8 mouse cellular contexts compared by ENCODE assay signal in genomic region chr1:119484457-119484856, GRCm38 (mm10). TPM values are rescaled to one million over a fixed set of nuclear protein-coding genes. Genes with fewer than 3 reads are reported as not detected.
DNase-seq lines count a peak whose midpoint lies in the region; ATAC-seq and TF ChIP-seq lines count a peak whose summit lies in the region.

No protein-coding gene starts in this region.

- H3K4me2 ChIP-seq in heart, embryonic 11.5 days, result no peak overlapping the region

- TF ChIP-seq CTCF in gastrocnemius, adult 2 months (IDR thresholded peaks at IDR 0.05), result peak; percentile 57

- no peak overlapping the region for H3K9ac ChIP-seq in heart, embryonic 11.5 days (ENCODE audit: low read depth, low read length)

- peaks cover 9% of the 10 kb centered on the region; the same call in 1 of the 2 replicates for H3K4me1 ChIP-seq in midbrain, embryonic 10.5 days
- peaks cover 25% of the 10 kb centered on the region for H3K4me1 ChIP-seq in heart, embryonic 11.5 days (ENCODE audit: control insufficient read depth, insufficient read depth, low read length)

- DNase-seq in gastrocnemius, adult 2 months, result no peak
- no peak for DNase-seq in gastrocnemius, postnatal 36 days
- DNase-seq in 3T3-L1 (ENCODE audit: low read depth, low spot score), result peak; percentile 56
- DNase-seq in R1 (ENCODE audit: low read depth, low spot score), result peak; percentile 81
- DNase-seq in midbrain, embryonic 10.5 days (ENCODE audit: low spot score), result peak; percentile 24
- no peak for DNase-seq in urinary bladder, adult 18-20 months (ENCODE audit: low spot score in 2 of 2)

- H3K9me3 ChIP-seq in midbrain, embryonic 10.5 days (replicated peaks), result no peaks in the 10 kb centered on the region
- H3K9me3 ChIP-seq in heart, embryonic 11.5 days (replicated peaks; ENCODE audit: control insufficient read depth, low read length), result no peaks in the 10 kb centered on the region

- no peak overlapping the region for H3K27ac ChIP-seq in gastrocnemius, adult 2 months
- H3K27ac ChIP-seq in midbrain, embryonic 10.5 days (replicated peaks), result no peak overlapping the region
- no peak overlapping the region for H3K27ac ChIP-seq in heart, embryonic 11.5 days (ENCODE audit: low read depth, low read length)

- intact Hi-C loops in gastrocnemius, adult 2 months (cut with DNase I), result no loop called here
- intact Hi-C loops in gastrocnemius, postnatal 36 days (cut with DNase I), result loop anchor here (5.0 kb wide), 1 partner anchor 392 kb away; no protein-coding TSS in a partner anchor

- peak; percentile 71 to 73 for ATAC-seq in hematopoietic stem cell, adult 5-6 weeks (replicated peaks in 1 of 2; ENCODE audit: insufficient read depth in 1 of 2, low FRiP score in 2 of 2, low TSS enrichment in 1 of 2, low read depth in 1 of 2, poor library complexity in 2 of 2, severe bottlenecking in 2 of 2)
- no peak for ATAC-seq in heart, embryonic 11.5 days (replicated peaks; ENCODE audit: insufficient number of reproducible peaks, low FRiP score, low TSS enrichment)

- H3K27me3 ChIP-seq in midbrain, embryonic 10.5 days (ENCODE audit: low read depth, poor library complexity, severe bottlenecking), result no peaks in the 10 kb centered on the region
- H3K27me3 ChIP-seq in heart, embryonic 11.5 days (ENCODE audit: control insufficient read depth, insufficient read depth, low read length), result no peaks in the 10 kb centered on the region

- peaks cover 10% of the 10 kb centered on the region; the same call in 1 of the 2 replicates for H3K36me3 ChIP-seq in midbrain, embryonic 10.5 days
- peaks cover 3% of the 10 kb centered on the region; the same call in 1 of the 2 replicates for H3K36me3 ChIP-seq in heart, embryonic 11.5 days (ENCODE audit: control insufficient read depth, insufficient read depth, low read length)

- WGBS in midbrain, embryonic 10.5 days, result 67% methylated on average over 3 of the region's 3 CpGs
- 43% methylated on average over 3 of the region's 3 CpGs for WGBS in heart, embryonic 11.5 days (ENCODE audit: insufficient replicate concordance)

- no peak overlapping the region for H3K4me3 ChIP-seq in gastrocnemius, adult 2 months
- H3K4me3 ChIP-seq in midbrain, embryonic 10.5 days, result no peak overlapping the region
- H3K4me3 ChIP-seq in heart, embryonic 11.5 days (ENCODE audit: low read depth, low read length), result no peak overlapping the region

RNA-seq across cellular contexts. Expression of gene Ralb, which starts 20.1 kb away (rescaled TPM):
- total RNA-seq in gastrocnemius, adult 2 months (2021), result 1 to 10 TPM; 6.7 to 7.8 TPM
- 1 to 10 TPM; 7.6 to 9.5 TPM for total RNA-seq in gastrocnemius, postnatal 36 days (2021)
- 10.6 and 16.5 TPM in 2 replicates for total RNA-seq in hematopoietic stem cell, adult 5-6 weeks (2017)
- 89.2 and 93.2 TPM in 2 replicates for polyA plus RNA-seq in midbrain, embryonic 10.5 days (2016; fragmentation: Nextera tagmentation; extraction: Ambion mirVana)
- 146 and 166 TPM in 2 replicates for polyA plus RNA-seq in heart, embryonic 11.5 days (2014; fragmentation: Nextera tagmentation; extraction: Ambion mirVana)

RNA-seq across cellular contexts. Expression of gene Tmem185b, which starts 41.5 kb away (rescaled TPM):
- total RNA-seq in gastrocnemius, adult 2 months (2021), result 1 to 10 TPM; 3.4 to 5.9 TPM
- 1 to 10 TPM; 3.5 to 4.0 TPM for total RNA-seq in gastrocnemius, postnatal 36 days (2021)
- 8.5 and 12.2 TPM in 2 replicates for total RNA-seq in hematopoietic stem cell, adult 5-6 weeks (2017)
- polyA plus RNA-seq in midbrain, embryonic 10.5 days (2016; fragmentation: Nextera tagmentation; extraction: Ambion mirVana), result 21.7 and 24.1 TPM in 2 replicates
- 23.1 and 25.8 TPM in 2 replicates for polyA plus RNA-seq in heart, embryonic 11.5 days (2014; fragmentation: Nextera tagmentation; extraction: Ambion mirVana)

Comparison
In these comparisons a context has a peak if more than half of its experiments do, and no peak if none do; other contexts are left out.
1. DNase-seq: peak in 3T3-L1 (single experiment), R1 (single experiment) and midbrain, embryonic 10.5 days (single experiment); none in gastrocnemius, adult 2 months (single experiment), gastrocnemius, postnatal 36 days (0 of 2) and urinary bladder, adult 18-20 months (0 of 2).